Mouse (Mus musculus) CH12.LX (cell line): Measurements from ENCODE around the gene Stk33. TPM values are rescaled to one million over a fixed set of nuclear protein-coding genes. Genes with fewer than 3 reads are reported as not detected.

ENCODE experiments used
- DNase-seq: peaks from one replicate; pipeline ENCODE4 v3.0.0-alpha.2; 2013; ENCODE audit errors: extremely low read depth
- H3K27ac ChIP-seq: 2 replicates; pipeline ENCODE4 v1.5.1; 2012; ENCODE audit warnings: low read depth, mild to moderate bottlenecking, control low read depth, moderate library complexity; ENCODE audit not compliant: insufficient read depth
- H3K27me3 ChIP-seq: replicated peaks from 2 replicates; pipeline ENCODE3; 2012; ENCODE audit warnings: inconsistent platforms
- H3K36me3 ChIP-seq, 2 experiments: replicated peaks in 1 of 2; 2 replicates each; pipeline versions ENCODE3 to v1.6.1; 2012; ENCODE audit warnings: inconsistent platforms in 1 of 2, low read length in 1 of 2, mild to moderate bottlenecking in 1 of 2, mixed read lengths in 1 of 2, moderate library complexity in 1 of 2; ENCODE audit not compliant: control insufficient read depth in 1 of 2, insufficient read depth in 1 of 2
- H3K4me1 ChIP-seq, 2 experiments: 2 replicates each; pipeline ENCODE4 v1.6.1; 2012; ENCODE audit warnings: inconsistent platforms in 1 of 2, moderate library complexity in 1 of 2; ENCODE audit not compliant: insufficient read depth in 2 of 2, control insufficient read depth in 1 of 2
- H3K4me2 ChIP-seq: 2 replicates; pipeline ENCODE4 v1.6.1; 2012; ENCODE audit warnings: low read depth, mild to moderate bottlenecking, control low read depth; ENCODE audit not compliant: poor library complexity, insufficient read depth, severe bottlenecking
- H3K4me3 ChIP-seq, 3 experiments: fragments of 150-350 bp in 1 of 3; sonication (generic) in 1 of 3; replicated peaks in 1 of 3; 2 replicates each; pipeline versions ENCODE3 to v1.5.1; 2011 to 2012; ENCODE audit warnings: low read depth in 2 of 3, low read length in 2 of 3, mild to moderate bottlenecking in 2 of 3, moderate library complexity in 2 of 3, control low read depth in 1 of 3, improper control_type of control experiment in 1 of 3, inconsistent platforms in 1 of 3, mixed read lengths in 1 of 3; ENCODE audit not compliant: poor library complexity in 1 of 3
- H3K79me2 ChIP-seq: replicated peaks from 2 replicates; pipeline ENCODE4 v1.6.1; 2012; ENCODE audit warnings: mild to moderate bottlenecking, moderate library complexity; ENCODE audit not compliant: control insufficient read depth, poor library complexity, insufficient read depth, severe bottlenecking; ENCODE audit errors: extremely low read depth
- H3K9ac ChIP-seq: 2 replicates; pipeline ENCODE4 v1.6.1; 2012; ENCODE audit warnings: low read depth, mild to moderate bottlenecking, control low read depth, moderate library complexity; ENCODE audit not compliant: insufficient read depth
- H3K9me3 ChIP-seq: replicated peaks from 2 replicates; pipeline ENCODE3; 2012; ENCODE audit warnings: low read length, inconsistent platforms, mixed read lengths
- CHD1 ChIP-seq: IDR thresholded peaks from 2 replicates; pipeline ENCODE4 v1.6.1; 2012; ENCODE audit warnings: low read depth, low read length, improper control_type of control experiment, inconsistent platforms
- CHD2 ChIP-seq: IDR thresholded peaks from 2 replicates; pipeline ENCODE4 v1.6.1; 2011; ENCODE audit warnings: low read length, improper control_type of control experiment
- CTCF ChIP-seq, 2 experiments: IDR thresholded peaks in 1 of 2; conservative IDR thresholded peaks in 1 of 2; 2 replicates each; pipeline ENCODE4 v1.5.1; 2011 to 2012; ENCODE audit warnings: low read depth in 2 of 2, low read length in 2 of 2, improper control_type of control experiment in 1 of 2, inconsistent platforms in 1 of 2, mild to moderate bottlenecking in 1 of 2, moderate library complexity in 1 of 2
- EP300 ChIP-seq: IDR thresholded peaks from 2 replicates; pipeline ENCODE4 v1.6.1; 2011; ENCODE audit warnings: low read length, improper control_type of control experiment
- ETS1 ChIP-seq: conservative IDR thresholded peaks from 2 replicates; pipeline ENCODE4 v1.6.1; 2012; ENCODE audit warnings: low read depth, mild to moderate bottlenecking, inconsistent platforms, low read length, improper control_type of control experiment, moderate library complexity
- GABPA ChIP-seq: IDR thresholded peaks from 2 replicates; pipeline ENCODE4 v1.6.1; 2012; ENCODE audit warnings: low read depth, low read length, improper control_type of control experiment, inconsistent platforms; ENCODE audit not compliant: insufficient replicate concordance
- HCFC1 ChIP-seq: IDR thresholded peaks from 2 replicates; pipeline ENCODE4 v1.6.1; 2012; ENCODE audit warnings: low read depth, mild to moderate bottlenecking, inconsistent platforms, low read length, improper control_type of control experiment
- IRF4 ChIP-seq: IDR thresholded peaks from 2 replicates; pipeline ENCODE4 v1.6.1; 2014; ENCODE audit warnings: low read depth, mild to moderate bottlenecking, inconsistent platforms, low read length, improper control_type of control experiment
- JUN ChIP-seq: IDR thresholded peaks from 2 replicates; pipeline ENCODE4 v1.6.1; 2011; ENCODE audit warnings: low read depth, mild to moderate bottlenecking, low read length, improper control_type of control experiment, moderate library complexity; ENCODE audit not compliant: insufficient read depth
- JUND ChIP-seq: conservative IDR thresholded peaks from 2 replicates; pipeline ENCODE4 v1.6.1; 2011; ENCODE audit warnings: low read depth, low read length, improper control_type of control experiment
- MAFK ChIP-seq: IDR thresholded peaks from 2 replicates; pipeline ENCODE4 v1.6.1; 2011; ENCODE audit warnings: low read length, improper control_type of control experiment; ENCODE audit not compliant: insufficient replicate concordance
- MAX ChIP-seq: IDR thresholded peaks from 2 replicates; pipeline ENCODE4 v1.6.1; 2011; ENCODE audit warnings: low read length, improper control_type of control experiment
- MAZ ChIP-seq: IDR thresholded peaks from 2 replicates; pipeline ENCODE4 v1.6.1; 2012; ENCODE audit warnings: low read depth, mild to moderate bottlenecking, inconsistent platforms, low read length, improper control_type of control experiment, moderate library complexity
- MEF2A ChIP-seq: IDR thresholded peaks from 2 replicates; pipeline ENCODE4 v1.6.1; 2014; ENCODE audit warnings: low read depth, mild to moderate bottlenecking, inconsistent platforms, low read length, improper control_type of control experiment, borderline replicate concordance
- MXI1 ChIP-seq: IDR thresholded peaks from 2 replicates; pipeline ENCODE4 v1.6.1; 2011; ENCODE audit warnings: mild to moderate bottlenecking, low read depth, low read length, improper control_type of control experiment
- MYC ChIP-seq: IDR thresholded peaks from 2 replicates; pipeline ENCODE4 v1.6.1; 2011; ENCODE audit warnings: low read depth, mild to moderate bottlenecking, improper control_type of control experiment, low read length
- NELFE ChIP-seq: IDR thresholded peaks from 2 replicates; pipeline ENCODE4 v1.6.1; 2011; ENCODE audit warnings: low read depth, low read length, improper control_type of control experiment
- POLR2AphosphoS2 ChIP-seq: IDR thresholded peaks from 2 replicates; pipeline ENCODE4 v1.6.1; 2011; ENCODE audit warnings: low read depth, low read length, improper control_type of control experiment
- RAD21 ChIP-seq: IDR thresholded peaks from 2 replicates; pipeline ENCODE4 v1.6.1; 2011; ENCODE audit warnings: low read depth, mild to moderate bottlenecking, low read length, improper control_type of control experiment, moderate library complexity
- RCOR1 ChIP-seq: conservative IDR thresholded peaks from 2 replicates; pipeline ENCODE4 v1.6.1; 2012; ENCODE audit warnings: low read depth, mild to moderate bottlenecking, inconsistent platforms, low read length, improper control_type of control experiment
- SIN3A ChIP-seq: IDR thresholded peaks from 2 replicates; pipeline ENCODE4 v1.6.1; 2012; ENCODE audit warnings: low read length, improper control_type of control experiment, inconsistent platforms
- TCF12 ChIP-seq: IDR thresholded peaks from 2 replicates; pipeline ENCODE4 v1.6.1; 2014; ENCODE audit warnings: low read depth, mild to moderate bottlenecking, inconsistent platforms, low read length, improper control_type of control experiment
- USF2 ChIP-seq: conservative IDR thresholded peaks from 2 replicates; pipeline ENCODE4 v1.6.1; 2011; ENCODE audit warnings: low read depth, low read length, improper control_type of control experiment
- ZKSCAN1 ChIP-seq: IDR thresholded peaks from 2 replicates; pipeline ENCODE4 v1.6.1; 2012; ENCODE audit warnings: low read depth, inconsistent platforms, low read length, improper control_type of control experiment, borderline replicate concordance
- ZMIZ1 ChIP-seq: IDR thresholded peaks from 2 replicates; pipeline ENCODE4 v1.6.1; 2012; ENCODE audit warnings: low read depth, mild to moderate bottlenecking, inconsistent platforms, low read length, improper control_type of control experiment
- ZNF384 ChIP-seq: IDR thresholded peaks from 2 replicates; pipeline ENCODE4 v1.6.1; 2012; ENCODE audit warnings: low read depth, low read length, improper control_type of control experiment, inconsistent platforms
- dilution Hi-C: fragments of 300-500 bp; cut with MboI; formaldehyde crosslinking; loops from 2 replicates; pipeline ENCODE4 v1.14.3; 2020; ENCODE audit warnings: low sequenced_read_pairs; ENCODE audit not compliant: extremely low pct_unique_long_range_greater_than_20kb, extremely low pct_ligation_motif_present
- in situ Hi-C: fragments of 300-500 bp; cut with MboI; formaldehyde crosslinking; loops from 3 replicates; pipeline ENCODE4 v1.14.3; 2019; ENCODE audit warnings: low sequenced_read_pairs, low pct_ligation_motif_present, low pct_unique_long_range_greater_than_20kb, mixed read lengths
- polyA plus RNA-seq: library from polyadenylated mRNA; unstranded; fragments of >175 nt; gene quantifications from 2 replicates; pipeline ENCODE4 v1.2.1, GENCODE M21; 2012; ENCODE audit warnings: low read depth; ENCODE audit not compliant: insufficient read length
- total RNA-seq, 2 experiments: library from RNA; depleted of rRNA; stranded (reverse); fragments of 300-350 nt in 1 of 2; fragments of >200 nt in 1 of 2; gene quantifications; 2 replicates each; pipeline ENCODE4 v1.2.3; 2012 to 2014

Gene Stk33
- total and polyA plus RNA-seq, 3 experiments: not detected

DNA sequence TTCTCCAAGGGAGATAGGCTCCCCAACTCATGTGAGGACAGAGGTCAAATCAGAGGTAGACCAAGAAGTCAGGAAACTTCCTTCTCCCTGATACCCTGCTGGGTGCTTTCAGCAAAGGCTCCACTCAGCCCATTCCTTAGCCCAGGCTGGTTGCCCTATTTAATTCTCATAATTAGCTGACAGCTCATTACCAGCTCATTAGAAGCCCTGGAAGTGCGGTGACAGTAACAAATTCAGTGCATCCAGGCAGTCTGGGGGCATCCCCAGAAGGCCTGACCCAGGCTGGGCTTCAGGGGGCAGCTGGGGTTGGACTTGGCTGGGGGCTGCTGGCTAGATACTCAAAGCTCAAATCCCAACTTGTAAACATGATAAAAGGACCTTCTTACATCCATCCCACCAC is 172.7 kb downstream of the Stk33 start:
- Histone ChIP-seq H3K9ac (no peak overlapping the region), H3K27me3 (peaks cover 79% of the 10 kb centered on the region), H3K4me3 (no peak overlapping the region), H3K4me2 (no peak overlapping the region), H3K36me3 (no peaks in the 10 kb centered on the region), H3K9me3 (no peaks in the 10 kb centered on the region), H3K79me2 (no peaks in the 10 kb centered on the region), H3K27ac (no peak overlapping the region), H3K4me1 (no peaks in the 10 kb centered on the region)
- DNase-seq: no peak
- TF ChIP-seq MAX (no peak), MXI1 (no peak), NELFE (no peak), MYC (no peak), ZMIZ1 (no peak), CHD1 (no peak), USF2 (no peak), EP300 (no peak), RCOR1 (no peak), MAZ (no peak), IRF4 (no peak), POLR2AphosphoS2 (no peak), MEF2A (no peak), HCFC1 (no peak), TCF12 (no peak), MAFK (no peak), JUN (no peak), CHD2 (no peak), CTCF (conservative IDR thresholded peaks at IDR 0.05 in 1 of 2, IDR thresholded peaks at IDR 0.05 in 1 of 2; ENCODE audit: low read depth in 2 of 2, low read length in 2 of 2) (no peak)
- in situ Hi-C loops (no loop called here), dilution Hi-C loops (no loop called here)

- in situ Hi-C loops (no loop called here), dilution Hi-C loops (no loop called here)
- Histone ChIP-seq H3K36me3 (no peaks in the 10 kb centered on the region), H3K27me3 (peaks cover 81% of the 10 kb centered on the region), H3K4me2 (no peak overlapping the region), H3K79me2 (no peaks in the 10 kb centered on the region), H3K9me3 (no peaks in the 10 kb centered on the region), H3K9ac (no peak overlapping the region), H3K4me3 (no peak overlapping the region), H3K27ac (no peak overlapping the region), H3K4me1 (no peaks in the 10 kb centered on the region)
- TF ChIP-seq ZKSCAN1: no peak
- TF ChIP-seq IRF4: no peak
- TF ChIP-seq TCF12: no peak
- no peak for TF ChIP-seq RAD21
- TF ChIP-seq ZNF384: no peak
- TF ChIP-seq ETS1: no peak
- no peak for TF ChIP-seq JUN
- TF ChIP-seq EP300: no peak
- no peak for TF ChIP-seq GABPA
- TF ChIP-seq JUND: no peak
- TF ChIP-seq SIN3A: no peak
- no peak for DNase-seq
Observed at GRCm38 (mm10) chr7:109265606-109266005, 173.3 kb downstream of the Stk33 start.
